ENCODE assay signal across 24 mouse cellular contexts in the genomic region with DNA sequence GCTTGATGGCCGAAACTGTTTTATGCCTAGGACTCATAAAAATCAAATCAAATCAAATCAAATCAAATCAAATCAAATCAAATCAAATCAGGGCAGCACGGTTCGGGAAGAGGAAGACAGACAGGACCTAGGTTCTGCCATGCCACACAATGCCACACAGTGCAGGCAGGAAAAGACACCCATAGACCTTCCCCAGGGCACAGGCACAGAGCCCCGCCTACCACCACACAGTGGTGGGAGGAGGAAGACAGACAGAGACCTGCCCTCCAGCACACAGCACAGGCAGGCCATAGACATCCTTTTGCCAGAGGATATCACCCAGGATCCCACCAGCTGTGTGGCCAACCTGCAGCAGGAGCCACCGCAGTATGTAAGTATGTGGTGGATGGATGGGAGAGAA. TPM values are rescaled to one million over a fixed set of nuclear protein-coding genes. Genes with fewer than 3 reads are reported as not detected.
DNase-seq lines count a peak whose midpoint lies in the region; ATAC-seq lines count a peak whose summit lies in the region.
"Had no signal": no experiment of that assay in that cellular context is flagged by ENCODE, and none has a peak within 500 bp of the region (broad histone marks: within the 10 kb centered on the region; RNA-seq: fewer than 3 reads in every experiment).

No protein-coding gene starts in this region.

- H3K9me3 ChIP-seq in heart, embryonic 12.5 days (replicated peaks): no peaks in the 10 kb centered on the region
- H3K9me3 ChIP-seq in kidney, embryonic 14.5 days (ENCODE audit: control insufficient read depth, low read length): no peaks in the 10 kb centered on the region
- H3K9me3 ChIP-seq: hindbrain, embryonic 15.5 days; limb, embryonic 13.5 days; neural tube, embryonic 15.5 days had no signal

- no peak overlapping the region for H3K4me2 ChIP-seq in heart, embryonic 12.5 days
- H3K4me2 ChIP-seq in kidney, embryonic 14.5 days (replicated peaks; ENCODE audit: low read depth, low read length): no peak overlapping the region
- H3K4me2 ChIP-seq: heart, embryonic 11.5 days; hindbrain, embryonic 15.5 days; limb, embryonic 13.5 days; neural tube, embryonic 15.5 days had no signal

- H3K27ac ChIP-seq in heart, embryonic 12.5 days (ENCODE audit: poor library complexity, severe bottlenecking): no peak overlapping the region
- no peak overlapping the region for H3K27ac ChIP-seq in kidney, embryonic 14.5 days (ENCODE audit: low read depth, low read length)
- H3K27ac ChIP-seq: gastrocnemius, adult 2 months; hindbrain, embryonic 15.5 days; layer of hippocampus, adult 2 months; limb, embryonic 13.5 days; neural tube, embryonic 15.5 days had no signal

- H3K36me3 ChIP-seq in heart, embryonic 12.5 days: no peaks in the 10 kb centered on the region
- no peaks in the 10 kb centered on the region for H3K36me3 ChIP-seq in kidney, embryonic 14.5 days (ENCODE audit: control insufficient read depth, insufficient read depth, low read length)
- H3K36me3 ChIP-seq: hindbrain, embryonic 15.5 days; limb, embryonic 13.5 days; neural tube, embryonic 15.5 days had no signal

- H3K27me3 ChIP-seq in heart, embryonic 12.5 days (replicated peaks): no peaks in the 10 kb centered on the region
- H3K27me3 ChIP-seq in kidney, embryonic 14.5 days (ENCODE audit: control insufficient read depth, insufficient read depth, low read length): no peaks in the 10 kb centered on the region
- H3K27me3 ChIP-seq: hindbrain, embryonic 15.5 days; limb, embryonic 13.5 days; neural tube, embryonic 15.5 days had no signal

- ATAC-seq in heart, embryonic 12.5 days (ENCODE audit: insufficient number of reproducible peaks, low FRiP score): 0 out of 2 replicates have a peak, but pooled peaks have one; percentile 26
- ATAC-seq in megakaryocyte, adult 5-6 weeks (ENCODE audit: poor library complexity, severe bottlenecking): peak; percentile 45
- ATAC-seq in kidney, embryonic 14.5 days (ENCODE audit: low FRiP score, low TSS enrichment): no peak
- ATAC-seq: forebrain, embryonic 14.5 days had no signal

- H3K4me3 ChIP-seq in heart, embryonic 12.5 days: no peak overlapping the region
- H3K4me3 ChIP-seq in kidney, embryonic 14.5 days (ENCODE audit: low read length): no peak overlapping the region
- H3K4me3 ChIP-seq: gastrocnemius, adult 2 months; hindbrain, embryonic 15.5 days; layer of hippocampus, adult 2 months; limb, embryonic 13.5 days; neural tube, embryonic 15.5 days had no signal

- no peak overlapping the region for H3K9ac ChIP-seq in heart, embryonic 12.5 days
- no peak overlapping the region for H3K9ac ChIP-seq in kidney, embryonic 14.5 days (ENCODE audit: low read depth, low read length)
- H3K9ac ChIP-seq: hindbrain, embryonic 15.5 days; limb, embryonic 13.5 days; neural tube, embryonic 15.5 days had no signal

- WGBS in heart, embryonic 12.5 days: 78% methylated on average over 5 of the region's 5 CpGs
- 82% methylated on average over 5 of the region's 5 CpGs for WGBS in kidney, embryonic 14.5 days

- H3K4me1 ChIP-seq in heart, embryonic 12.5 days (replicated peaks): peaks cover 7% of the 10 kb centered on the region; the same call in 1 of the 2 replicates
- no peaks in the 10 kb centered on the region for H3K4me1 ChIP-seq in kidney, embryonic 14.5 days (ENCODE audit: control insufficient read depth, insufficient read depth, low read length)
- H3K4me1 ChIP-seq: hindbrain, embryonic 15.5 days; limb, embryonic 13.5 days; neural tube, embryonic 15.5 days had no signal

- DNase-seq in heart, postnatal 4 days: no peak
- DNase-seq in retina, postnatal 1 day: peak; percentile 7
- DNase-seq in retina, embryonic 14.5 days (ENCODE audit: low spot score): no peak
- no peak for DNase-seq in layer of hippocampus, adult 9-10 months (ENCODE audit: low spot score)
- DNase-seq: adrenal gland, postnatal 14 days; B cell, adult 2 months; cerebellum, adult 2 months; cerebellum, postnatal 25 days; embryo, embryonic 11 days; gastrocnemius, adult 2 months; heart, postnatal 10 days; kidney, adult 2 months; kidney, postnatal 14 days; layer of hippocampus, postnatal 36 days; lung, postnatal 10 days had no signal

RNA-seq across cellular contexts. Expression of gene Sf3b5, which starts 13.2 kb away (rescaled TPM):
- 29.6 and 30.7 TPM in 2 replicates for polyA plus RNA-seq in heart, embryonic 12.5 days (2016; fragmentation: Nextera tagmentation; extraction: Ambion mirVana)
- total RNA-seq in heart, postnatal 4 days (2021): 1 to 10 TPM; 9.2 to 9.6 TPM
- total RNA-seq in megakaryocyte, adult 5-6 weeks (2015): 14.0 and 17.0 TPM in 2 replicates
- 15.4 and 15.8 TPM in 2 replicates for total RNA-seq in megakaryocyte, adult 5-6 weeks (2017)
- polyA plus RNA-seq in kidney, embryonic 14.5 days (2014; fragmentation: Nextera tagmentation; extraction: Ambion mirVana): 43.2 and 61.8 TPM in 2 replicates

RNA-seq across cellular contexts. Expression of gene Stx11, which starts 27.9 kb away (rescaled TPM):
- 5.5 and 6.4 TPM in 2 replicates for polyA plus RNA-seq in heart, embryonic 12.5 days (2016; fragmentation: Nextera tagmentation; extraction: Ambion mirVana)
- 1 to 10 TPM; 2.3 to 3.4 TPM for total RNA-seq in heart, postnatal 4 days (2021)
- total RNA-seq in megakaryocyte, adult 5-6 weeks (2015): 41.9 and 44.6 TPM in 2 replicates
- 36.0 and 46.8 TPM in 2 replicates for total RNA-seq in megakaryocyte, adult 5-6 weeks (2017)
- polyA plus RNA-seq in kidney, embryonic 14.5 days (2014; fragmentation: Nextera tagmentation; extraction: Ambion mirVana): 0.80 and 1.2 TPM in 2 replicates

Comparison
In these comparisons a context has a peak if more than half of its experiments do, and no peak if none do; other contexts are left out.
1. RNA of gene Stx11, which starts 27.9 kb away (total RNA-seq): 36.0 to 46.8 TPM in megakaryocyte, adult 5-6 weeks; 2.3 to 3.4 TPM in heart, postnatal 4 days; every median in the first group is over 4 times any median in the second.